Mouse (Mus musculus) limb, embryonic 13.5 days (tissue): ENCODE results near the gene Dusp13. TPM values are rescaled to one million over a fixed set of nuclear protein-coding genes. Genes with fewer than 3 reads are reported as not detected.
A peak's percentile ranks its signal among the peaks of the same experiment; 100 is the strongest.

Experiments used
- ATAC-seq: fragments of 200-750 bp; cut with Nextera tagmentation; 2 replicates; pipeline ENCODE4 v1.8.0; 2017; ENCODE audit warnings: low read depth, moderate number of reproducible peaks, moderate TSS enrichment; ENCODE audit not compliant: low FRiP score
- H3K27ac ChIP-seq: fragments of 300-500 bp; sonication (generic); 2 replicates; pipeline ENCODE4 v1.5.1; 2015; ENCODE audit warnings: inconsistent platforms, mild to moderate bottlenecking, moderate library complexity
- H3K27me3 ChIP-seq: fragments of 300-500 bp; sonication (generic); 2 replicates; pipeline ENCODE4 v1.6.1; 2015; ENCODE audit warnings: mild to moderate bottlenecking, inconsistent platforms
- H3K36me3 ChIP-seq: fragments of 300-500 bp; sonication (generic); 2 replicates; pipeline ENCODE4 v1.6.1; 2015; ENCODE audit warnings: inconsistent platforms, mild to moderate bottlenecking, moderate library complexity
- H3K4me1 ChIP-seq: fragments of 300-500 bp; sonication (generic); 2 replicates; pipeline ENCODE4 v1.6.1; 2015; ENCODE audit warnings: inconsistent platforms
- H3K4me2 ChIP-seq: fragments of 300-500 bp; sonication (generic); replicated peaks from 2 replicates; pipeline ENCODE4 v1.6.1; 2015; ENCODE audit warnings: inconsistent platforms, mild to moderate bottlenecking, moderate library complexity
- H3K4me3 ChIP-seq: fragments of 300-500 bp; sonication (generic); 2 replicates; pipeline ENCODE4 v1.5.1; 2015; ENCODE audit warnings: moderate library complexity, mild to moderate bottlenecking, inconsistent platforms
- H3K9ac ChIP-seq: fragments of 300-500 bp; sonication (generic); 2 replicates; pipeline ENCODE4 v1.6.1; 2015; ENCODE audit warnings: mild to moderate bottlenecking, inconsistent platforms
- H3K9me3 ChIP-seq: fragments of 300-500 bp; sonication (generic); 2 replicates; pipeline ENCODE4 v1.6.1; 2016; ENCODE audit warnings: inconsistent platforms
- WGBS: fragments of 180-500 bp; shearing (Covaris S2); methylation state at CpG from one replicate; pipeline ENCODE4 v1.1.7; 2015; 5-methylcytosine and 5-hydroxymethylcytosine counted together
- polyA plus RNA-seq: library from polyadenylated mRNA; unstranded; fragments of >200 nt; fragmentation: Nextera tagmentation; extraction: Ambion mirVana; gene quantifications from 2 replicates; pipeline ENCODE4 v1.2.1, GENCODE M21; 2015

The Dusp13 gene
- 0.46 and 0.54 TPM in 2 replicates for polyA plus RNA-seq

GRCm38 (mm10) chr14:21750881-21751542, at the start of gene Dusp13:
Dusp13 (minus strand) TSS chr14:21751181.
- Histone ChIP-seq H3K27ac (peak within 1 kb of the TSS; percentile 81), H3K9me3 (no peaks in the 10 kb centered on the region), H3K4me3 (peak within 1 kb of the TSS; percentile 93), H3K4me1 (peaks cover 19% of the 10 kb centered on the region), H3K9ac (peak within 1 kb of the TSS; percentile 90), H3K4me2 (peak within 1 kb of the TSS; percentile 88), H3K27me3 (no peaks in the 10 kb centered on the region), H3K36me3 (no peaks in the 10 kb centered on the region)
- peak; percentile 69 for ATAC-seq
- WGBS = under 1% methylated on average over 26 of the region's 26 CpGs

- no peak for ATAC-seq
- Histone ChIP-seq H3K4me2 (no peak overlapping the region), H3K4me3 (no peak overlapping the region), H3K27ac (no peak overlapping the region), H3K9ac (no peak overlapping the region), H3K9me3 (no peaks in the 10 kb centered on the region), H3K36me3 (peaks cover 25% of the 10 kb centered on the region), H3K4me1 (no peaks in the 10 kb centered on the region), H3K27me3 (no peaks in the 10 kb centered on the region)
- WGBS = 94% methylated on average over 4 of the region's 4 CpGs
These were observed 49.7 kb upstream of the Dusp13 start for GRCm38 (mm10) chr14:21800641-21801040.

GRCm38 (mm10) chr14:21792250-21792649, 41.3 kb upstream of the Dusp13 start:
- Histone ChIP-seq H3K27ac (no peak overlapping the region), H3K4me3 (no peak overlapping the region), H3K36me3 (peaks cover 45% of the 10 kb centered on the region), H3K9ac (no peak overlapping the region), H3K4me2 (no peak overlapping the region), H3K9me3 (no peaks in the 10 kb centered on the region), H3K4me1 (peaks cover 17% of the 10 kb centered on the region), H3K27me3 (no peaks in the 10 kb centered on the region)
- ATAC-seq = no peak
- WGBS = 95% methylated on average over 6 of the region's 6 CpGs

- Histone ChIP-seq H3K4me1 (peaks cover 17% of the 10 kb centered on the region), H3K9ac (no peak overlapping the region), H3K36me3 (peaks cover 46% of the 10 kb centered on the region), H3K4me2 (no peak overlapping the region), H3K27me3 (no peaks in the 10 kb centered on the region), H3K27ac (no peak overlapping the region), H3K4me3 (no peak overlapping the region), H3K9me3 (no peaks in the 10 kb centered on the region)
- no peak for ATAC-seq
- WGBS = 96% methylated on average over 4 of the region's 4 CpGs
These were observed 40.7 kb upstream of the Dusp13 start for GRCm38 (mm10) chr14:21791722-21792121.

- H3K27ac ChIP-seq = no peak overlapping the region
- no peak overlapping the region for H3K9ac ChIP-seq
- H3K27me3 ChIP-seq = no peaks in the 10 kb centered on the region
- no peak for ATAC-seq
- H3K36me3 ChIP-seq = peaks cover 52% of the 10 kb centered on the region
- no peak overlapping the region for H3K4me3 ChIP-seq
- 83% methylated on average over 9 of the region's 9 CpGs for WGBS
- H3K9me3 ChIP-seq = no peaks in the 10 kb centered on the region
- H3K4me2 ChIP-seq = no peak overlapping the region
- H3K4me1 ChIP-seq = peaks cover 17% of the 10 kb centered on the region
These were observed 39.7 kb upstream of the Dusp13 start for GRCm38 (mm10) chr14:21790585-21791251.

GRCm38 (mm10) chr14:21788121-21788520, 37.1 kb upstream of the Dusp13 start:
- no peaks in the 10 kb centered on the region for H3K9me3 ChIP-seq
- no peak overlapping the region for H3K27ac ChIP-seq
- no peaks in the 10 kb centered on the region for H3K4me1 ChIP-seq
- H3K36me3 ChIP-seq = peaks cover 61% of the 10 kb centered on the region
- ATAC-seq = no peak
- H3K9ac ChIP-seq = no peak overlapping the region
- no peak overlapping the region for H3K4me2 ChIP-seq
- 93% methylated on average over 5 of the region's 5 CpGs for WGBS
- no peak overlapping the region for H3K4me3 ChIP-seq
- H3K27me3 ChIP-seq = no peaks in the 10 kb centered on the region

DNA sequence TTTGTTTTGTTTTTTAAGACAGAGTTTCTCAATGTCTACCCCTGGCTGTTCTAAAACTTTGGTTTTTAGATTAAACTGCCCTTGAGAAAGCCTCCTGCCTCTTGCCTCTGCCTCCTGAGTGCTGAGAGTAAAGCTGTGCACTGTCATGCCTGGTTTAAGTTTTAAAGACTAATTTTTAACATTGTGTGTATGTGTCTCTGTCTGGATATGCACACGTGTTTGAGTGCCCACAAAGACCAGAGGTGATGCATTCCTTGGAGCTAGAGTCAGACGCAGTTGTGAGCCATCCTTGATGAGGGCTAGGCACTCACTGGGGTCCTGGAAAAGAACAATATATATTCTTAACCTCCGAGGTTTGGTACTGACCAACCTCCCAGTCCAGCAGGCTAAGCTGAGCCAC, 36.4 kb upstream of the Dusp13 start:
- Histone ChIP-seq H3K27me3 (no peaks in the 10 kb centered on the region), H3K9me3 (no peaks in the 10 kb centered on the region), H3K4me3 (no peak overlapping the region), H3K9ac (no peak overlapping the region), H3K36me3 (peaks cover 56% of the 10 kb centered on the region), H3K4me1 (no peaks in the 10 kb centered on the region), H3K27ac (no peak overlapping the region), H3K4me2 (no peak overlapping the region)
- WGBS = 86% methylated on average over 3 of the region's 3 CpGs
- no peak for ATAC-seq

GRCm38 (mm10) chr14:21786500-21786899, 35.5 kb upstream of the Dusp13 start:
- H3K36me3 ChIP-seq = peaks cover 49% of the 10 kb centered on the region

GRCm38 (mm10) chr14:21776201-21776600, 25.2 kb upstream of the Dusp13 start:
- Histone ChIP-seq H3K27me3 (no peaks in the 10 kb centered on the region), H3K9ac (no peak overlapping the region), H3K27ac (no peak overlapping the region), H3K4me1 (no peaks in the 10 kb centered on the region; the same call in 1 of the 2 replicates), H3K9me3 (0 out of 2 replicates have a peak, but pooled peaks cover 3% of the 10 kb centered on the region), H3K36me3 (peaks cover 45% of the 10 kb centered on the region), H3K4me3 (no peak overlapping the region), H3K4me2 (no peak overlapping the region)
- WGBS = 91% methylated on average over 4 of the region's 4 CpGs
- ATAC-seq = no peak

More at GRCm38 (mm10) chr14:21786500-21786899, 35.5 kb upstream of the Dusp13 start:
- Histone ChIP-seq H3K9me3 (no peaks in the 10 kb centered on the region), H3K9ac (no peak overlapping the region), H3K4me3 (no peak overlapping the region), H3K27ac (no peak overlapping the region), H3K27me3 (no peaks in the 10 kb centered on the region), H3K4me1 (no peaks in the 10 kb centered on the region), H3K4me2 (no peak overlapping the region)
- 95% methylated on average over 4 of the region's 4 CpGs for WGBS
- ATAC-seq = no peak

GRCm38 (mm10) chr14:21773946-21774345, 23.0 kb upstream of the Dusp13 start:
- H3K9me3 ChIP-seq = 0 out of 2 replicates have a peak, but pooled peaks cover 2% of the 10 kb centered on the region
- H3K4me3 ChIP-seq = no peak overlapping the region
- H3K27ac ChIP-seq = no peak overlapping the region
- WGBS = 83% methylated on average over 2 of the region's 2 CpGs
- H3K27me3 ChIP-seq = no peaks in the 10 kb centered on the region
- no peak for ATAC-seq
- H3K4me1 ChIP-seq = peaks cover 7% of the 10 kb centered on the region; the same call in 1 of the 2 replicates
- H3K9ac ChIP-seq = no peak overlapping the region
- H3K4me2 ChIP-seq = no peak overlapping the region
- H3K36me3 ChIP-seq = peaks cover 24% of the 10 kb centered on the region

- H3K9me3 ChIP-seq = no peaks in the 10 kb centered on the region
- H3K4me3 ChIP-seq = no peak overlapping the region
- H3K36me3 ChIP-seq = peaks cover 16% of the 10 kb centered on the region
- H3K9ac ChIP-seq = no peak overlapping the region
- WGBS = 70% methylated on average over 11 of the region's 11 CpGs
- peaks cover 16% of the 10 kb centered on the region for H3K4me1 ChIP-seq
- no peak for ATAC-seq
- no peak overlapping the region for H3K27ac ChIP-seq
- no peak overlapping the region for H3K4me2 ChIP-seq
- no peaks in the 10 kb centered on the region for H3K27me3 ChIP-seq
These were observed 21.7 kb upstream of the Dusp13 start for GRCm38 (mm10) chr14:21772506-21773281.

DNA sequence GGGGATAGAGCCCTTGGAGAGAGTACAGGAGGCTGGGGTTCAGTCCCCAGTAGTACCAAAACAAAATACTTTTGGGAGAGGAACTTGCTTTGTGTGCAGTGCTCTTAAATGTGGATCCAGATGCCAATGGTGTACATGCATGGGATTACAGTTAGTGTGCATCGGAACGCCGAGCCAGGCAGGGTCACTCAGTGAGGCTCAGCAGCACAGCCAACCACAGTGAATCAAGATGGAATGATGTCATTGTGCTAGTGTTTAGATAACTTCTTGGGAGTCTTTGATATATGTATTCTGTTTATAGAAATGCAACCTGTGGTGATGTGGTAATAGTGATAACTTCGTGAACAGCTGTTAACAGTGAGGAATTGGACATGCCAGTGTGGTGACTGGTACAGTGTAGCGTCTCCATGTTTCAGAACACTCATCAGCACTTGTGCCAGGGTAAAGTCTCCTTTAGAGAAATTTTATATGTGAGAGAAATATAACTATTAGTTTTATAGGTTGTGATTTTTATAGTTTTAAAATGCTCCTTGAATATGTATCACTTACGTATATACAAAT, 15.5 kb upstream of the Dusp13 start:
- 90% methylated on average over 6 of the region's 6 CpGs for WGBS

More for the DNA sequence above, 15.5 kb upstream of the Dusp13 start:
- H3K4me1 ChIP-seq = peaks cover 19% of the 10 kb centered on the region
- H3K9me3 ChIP-seq = no peaks in the 10 kb centered on the region
- no peaks in the 10 kb centered on the region for H3K36me3 ChIP-seq
- no peak overlapping the region for H3K27ac ChIP-seq
- no peak overlapping the region for H3K9ac ChIP-seq
- no peak overlapping the region for H3K4me3 ChIP-seq
- H3K27me3 ChIP-seq = no peaks in the 10 kb centered on the region
- no peak overlapping the region for H3K4me2 ChIP-seq
- no peak for ATAC-seq
